Mouse (Mus musculus) embryonic facial prominence, embryonic 12.5 days (tissue): Measurements from ENCODE around the gene Nxnl1. TPM values are rescaled to one million over a fixed set of nuclear protein-coding genes. Genes with fewer than 3 reads are reported as not detected.
A peak's percentile ranks its signal among the peaks of the same experiment; 100 is the strongest.

Experiments used
- ATAC-seq: fragments of 200-750 bp; cut with Nextera tagmentation; 2 replicates; pipeline ENCODE4 v1.8.0; 2017; ENCODE audit not compliant: insufficient number of reproducible peaks, insufficient read depth, low FRiP score, low TSS enrichment
- H3K27ac ChIP-seq: fragments of 300-500 bp; sonication (generic); 2 replicates; pipeline ENCODE4 v1.5.1; 2016; ENCODE audit warnings: mild to moderate bottlenecking
- H3K27me3 ChIP-seq: fragments of 300-500 bp; sonication (generic); 2 replicates; pipeline ENCODE4 v1.6.1; 2016; ENCODE audit warnings: mild to moderate bottlenecking, moderate library complexity
- H3K36me3 ChIP-seq: fragments of 300-500 bp; sonication (generic); 2 replicates; pipeline ENCODE4 v1.6.1; 2016; ENCODE audit warnings: mild to moderate bottlenecking
- H3K4me1 ChIP-seq: fragments of 300-500 bp; sonication (generic); 2 replicates; pipeline ENCODE4 v1.6.1; 2016
- H3K4me2 ChIP-seq: fragments of 300-500 bp; sonication (generic); replicated peaks from 2 replicates; pipeline ENCODE4 v1.6.1; 2016; ENCODE audit warnings: mild to moderate bottlenecking, moderate library complexity
- H3K4me3 ChIP-seq: fragments of 300-500 bp; sonication (generic); 2 replicates; pipeline ENCODE4 v1.5.1; 2016; ENCODE audit warnings: mild to moderate bottlenecking
- H3K9ac ChIP-seq: fragments of 300-500 bp; sonication (generic); 2 replicates; pipeline ENCODE4 v1.6.1; 2016; ENCODE audit warnings: mild to moderate bottlenecking, moderate library complexity
- H3K9me3 ChIP-seq: fragments of 300-500 bp; sonication (generic); 2 replicates; pipeline ENCODE4 v1.6.1; 2016; ENCODE audit warnings: mild to moderate bottlenecking, moderate library complexity
- WGBS: fragments of 180-500 bp; shearing (Covaris S2); methylation state at CpG from one replicate; pipeline ENCODE4 v1.1.7; 2016; 5-methylcytosine and 5-hydroxymethylcytosine counted together
- polyA plus RNA-seq: library from polyadenylated mRNA; unstranded; fragments of >200 nt; fragmentation: Nextera tagmentation; extraction: Ambion mirVana; gene quantifications from 2 replicates; pipeline ENCODE4 v1.2.1, GENCODE M21; 2016

The Nxnl1 gene
- not detected in 2 replicates for polyA plus RNA-seq

DNA sequence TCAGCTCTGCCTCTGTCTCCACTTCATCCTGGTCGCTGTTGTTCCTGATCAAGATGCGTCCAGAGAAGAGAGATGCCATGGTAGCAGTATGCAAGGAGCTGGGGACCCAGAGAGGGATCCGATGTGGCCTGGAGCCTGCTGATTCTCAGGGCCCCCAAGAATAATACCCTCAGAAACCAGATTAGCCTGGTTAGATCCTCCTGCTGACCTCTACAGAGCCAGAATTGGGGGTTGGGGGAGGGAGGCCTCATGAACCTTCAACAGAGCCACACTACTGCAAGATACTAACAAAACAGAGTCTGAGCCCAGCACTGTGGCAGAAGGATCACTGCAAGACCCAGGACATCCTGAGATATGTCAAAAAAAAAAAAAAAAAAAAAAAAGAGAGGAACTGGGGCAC, at the start of gene Nxnl1:
Gene Nxnl1 (minus strand): TSS at position 101 of the 400 bp plus-strand sequence.
- no peak within 1 kb of the TSS for H3K9ac ChIP-seq
- H3K4me1 ChIP-seq, result peaks cover 15% of the 10 kb centered on the region; the same call in 1 of the 2 replicates
- no peak within 1 kb of the TSS for H3K4me3 ChIP-seq
- H3K27me3 ChIP-seq, result peaks cover 51% of the 10 kb centered on the region
- no peak within 1 kb of the TSS for H3K4me2 ChIP-seq
- no peak for ATAC-seq
- H3K27ac ChIP-seq, result no peak within 1 kb of the TSS
- 56% methylated on average over 3 of the region's 3 CpGs for WGBS
- H3K9me3 ChIP-seq, result no peaks in the 10 kb centered on the region
- H3K36me3 ChIP-seq, result no peaks in the 10 kb centered on the region

DNA sequence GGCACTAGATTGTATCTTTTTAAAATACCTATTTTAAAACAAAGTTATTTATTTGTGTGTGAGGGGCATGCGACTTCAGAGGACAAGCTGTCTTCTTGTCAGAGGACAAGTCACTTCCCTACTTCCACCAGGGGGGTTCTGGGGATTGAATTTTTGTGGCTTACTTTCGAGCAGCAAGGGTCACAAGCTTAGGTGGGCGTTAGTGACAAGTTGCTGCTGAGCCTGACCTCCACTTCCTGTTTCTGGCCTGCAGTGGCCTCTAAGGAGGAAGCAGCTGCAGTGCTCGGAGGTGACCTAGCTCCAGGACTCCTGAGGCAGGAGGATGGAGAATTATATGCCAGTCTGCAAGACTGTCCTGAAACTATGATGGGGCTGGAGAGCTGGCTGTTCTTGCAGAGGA, 47.0 kb upstream of the Nxnl1 start:
- H3K27ac ChIP-seq, result no peak overlapping the region
- no peaks in the 10 kb centered on the region for H3K27me3 ChIP-seq
- H3K36me3 ChIP-seq, result peaks cover 53% of the 10 kb centered on the region
- no peak overlapping the region for H3K9ac ChIP-seq
- no peak for ATAC-seq
- H3K4me2 ChIP-seq, result no peak overlapping the region
- H3K4me1 ChIP-seq, result peaks cover 11% of the 10 kb centered on the region
- H3K9me3 ChIP-seq, result no peaks in the 10 kb centered on the region
- H3K4me3 ChIP-seq, result no peak overlapping the region
- WGBS, result 32% methylated on average over 4 of the region's 4 CpGs

DNA sequence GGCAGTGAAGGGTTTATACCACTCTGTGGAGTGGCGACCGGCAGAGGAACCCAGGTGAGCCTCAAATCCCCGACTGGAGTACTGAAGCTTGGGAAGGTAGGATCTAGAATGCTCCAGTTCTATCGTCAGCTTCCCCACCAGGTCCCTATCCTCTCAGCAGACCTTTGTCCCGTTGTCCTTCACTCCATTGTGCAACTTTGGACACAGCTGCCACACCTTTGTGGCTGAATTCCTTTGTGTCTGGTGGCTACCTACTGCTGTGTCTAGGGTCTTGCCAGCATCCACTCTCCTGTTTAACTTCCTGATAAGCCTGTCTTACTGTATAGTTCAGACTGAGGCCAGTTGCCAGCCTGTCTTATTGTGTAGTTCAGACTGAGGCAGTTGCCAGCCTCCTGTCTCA, 45.7 kb upstream of the Nxnl1 start:
- Histone ChIP-seq H3K4me3 (peak overlapping the region; percentile 62), H3K36me3 (peaks cover 41% of the 10 kb centered on the region), H3K4me2 (peak overlapping the region; percentile 77), H3K9ac (peak overlapping the region; percentile 81), H3K9me3 (no peaks in the 10 kb centered on the region), H3K27me3 (no peaks in the 10 kb centered on the region), H3K4me1 (peaks cover 11% of the 10 kb centered on the region), H3K27ac (no peak overlapping the region)
- no peak for ATAC-seq
- WGBS, result 46% methylated on average over 5 of the region's 5 CpGs

DNA sequence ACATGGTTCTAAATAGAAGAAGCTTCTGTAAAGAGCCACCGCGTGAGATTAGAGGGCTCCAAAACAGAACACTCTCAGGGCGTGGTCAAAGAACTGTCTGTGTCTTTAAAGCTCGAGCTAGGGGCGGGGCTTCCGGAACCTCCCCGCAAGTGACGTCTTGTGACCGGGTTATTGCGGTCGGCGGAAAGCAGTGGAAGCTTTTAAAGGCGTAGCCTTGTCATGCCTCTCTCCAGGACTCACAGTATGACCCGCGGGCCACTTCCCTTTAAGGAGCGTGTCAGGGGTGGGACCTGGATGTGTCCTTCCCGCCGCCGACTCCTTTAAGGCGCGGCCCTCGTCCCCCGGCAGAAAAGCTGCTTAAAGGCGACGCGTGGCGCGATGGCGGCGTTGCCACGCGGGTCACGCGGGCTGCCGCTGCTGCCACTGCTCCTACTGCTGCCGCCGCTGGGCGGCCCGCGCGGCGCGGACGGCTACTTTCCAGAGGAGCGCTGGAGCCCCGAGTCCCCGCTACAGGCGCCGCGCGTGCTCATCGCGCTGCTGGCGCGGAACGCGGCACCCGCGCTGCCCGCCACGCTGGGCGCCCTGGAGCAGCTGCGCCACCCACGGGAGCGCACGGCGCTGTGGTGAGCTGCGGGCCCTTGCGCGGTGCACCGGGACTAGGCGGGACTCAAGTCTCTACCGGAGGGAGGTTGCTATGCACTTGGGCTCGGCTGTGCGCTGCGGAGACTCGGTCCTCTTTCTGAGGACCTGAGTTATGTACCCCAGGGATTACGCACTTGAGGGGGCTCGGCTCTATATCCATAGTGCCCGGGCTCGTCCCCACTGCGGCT, 44.6 kb upstream of the Nxnl1 start, which contains the start of gene Colgalt1:
Gene Colgalt1 (plus strand): TSS at position 177 of the 830 bp plus-strand sequence.
- peak within 1 kb of the TSS; percentile 81 for H3K9ac ChIP-seq
- ATAC-seq, result peak; percentile 98
- no peaks in the 10 kb centered on the region for H3K27me3 ChIP-seq
- peak within 1 kb of the TSS; percentile 71 for H3K27ac ChIP-seq
- peak within 1 kb of the TSS; percentile 77 for H3K4me2 ChIP-seq
- WGBS, result under 1% methylated on average over 82 of the region's 82 CpGs
- peaks cover 32% of the 10 kb centered on the region for H3K36me3 ChIP-seq
- H3K9me3 ChIP-seq, result no peaks in the 10 kb centered on the region
- H3K4me3 ChIP-seq, result peak within 1 kb of the TSS; percentile 62
- peaks cover 11% of the 10 kb centered on the region for H3K4me1 ChIP-seq

DNA sequence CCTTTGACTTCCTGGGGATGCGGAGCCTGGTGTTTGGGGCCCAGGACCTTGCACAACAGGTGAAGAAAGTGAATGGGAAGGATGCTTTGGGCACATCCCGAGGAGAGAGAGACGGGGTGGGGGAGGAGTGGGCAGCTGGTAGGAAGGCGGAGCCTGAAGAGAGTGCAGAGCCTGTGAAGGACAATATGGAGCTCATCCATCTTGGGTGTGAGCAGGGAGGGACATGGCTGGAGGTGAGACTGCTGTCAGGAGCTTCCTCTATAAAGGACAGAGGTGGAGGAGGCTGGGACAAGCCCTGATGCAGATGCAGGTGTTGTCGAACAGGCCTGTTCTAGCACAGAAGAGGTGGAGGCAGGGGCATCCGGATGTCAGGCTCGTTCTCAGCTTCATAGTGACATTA, 37.6 kb upstream of the Nxnl1 start:
- Histone ChIP-seq H3K36me3 (0 out of 2 replicates have a peak, but pooled peaks cover 5% of the 10 kb centered on the region), H3K4me3 (no peak overlapping the region), H3K27ac (no peak overlapping the region), H3K9ac (0 out of 2 replicates have a peak overlapping the region, but pooled peaks have one; percentile 7), H3K27me3 (peaks cover 30% of the 10 kb centered on the region), H3K4me1 (peaks cover 19% of the 10 kb centered on the region), H3K4me2 (no peak overlapping the region), H3K9me3 (no peaks in the 10 kb centered on the region)
- ATAC-seq, result no peak
- WGBS, result 57% methylated on average over 7 of the region's 7 CpGs

DNA sequence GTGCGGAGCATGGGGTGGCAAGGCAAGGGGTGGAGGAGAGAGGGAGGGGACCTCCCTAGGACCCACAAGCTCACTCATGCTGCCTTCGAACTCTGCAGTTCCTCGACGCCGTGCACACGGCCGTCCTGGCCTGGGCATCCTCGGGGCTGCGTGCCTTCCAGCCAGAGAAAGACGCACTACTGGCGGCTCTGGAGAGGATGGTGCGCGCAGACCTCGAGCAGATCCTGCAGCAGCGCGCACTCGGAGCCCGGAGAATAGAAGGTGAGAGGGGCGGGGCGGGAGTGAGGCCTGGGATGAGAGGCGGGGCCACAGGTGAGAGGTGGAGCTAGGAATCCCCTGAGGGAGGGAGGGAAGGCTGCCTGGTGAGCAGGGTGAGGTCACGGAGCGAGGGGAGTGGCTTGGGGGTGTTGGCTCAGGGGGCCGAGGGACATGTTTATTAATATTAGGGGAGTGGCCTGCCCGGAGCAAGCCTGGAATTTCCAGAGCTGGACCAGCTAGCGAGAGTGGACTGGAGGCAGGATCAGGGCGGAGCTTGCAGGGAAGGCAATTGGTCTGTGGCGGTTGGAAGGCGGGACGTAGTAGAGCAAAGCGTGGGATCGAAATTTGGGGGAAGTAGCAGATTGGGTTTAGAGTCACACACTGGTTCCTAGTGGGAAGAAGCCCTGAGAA, 36.4 kb upstream of the Nxnl1 start:
- Histone ChIP-seq H3K27ac (0 out of 2 replicates have a peak overlapping the region, but pooled peaks have one; percentile 41), H3K9me3 (no peaks in the 10 kb centered on the region), H3K27me3 (peaks cover 30% of the 10 kb centered on the region), H3K4me3 (peak overlapping the region; percentile 41), H3K36me3 (0 out of 2 replicates have a peak, but pooled peaks cover 5% of the 10 kb centered on the region), H3K4me2 (peak overlapping the region; percentile 73), H3K9ac (peak overlapping the region; percentile 51), H3K4me1 (peaks cover 19% of the 10 kb centered on the region)
- WGBS, result under 1% methylated on average over 32 of the region's 32 CpGs
- peak; percentile 78 for ATAC-seq

DNA sequence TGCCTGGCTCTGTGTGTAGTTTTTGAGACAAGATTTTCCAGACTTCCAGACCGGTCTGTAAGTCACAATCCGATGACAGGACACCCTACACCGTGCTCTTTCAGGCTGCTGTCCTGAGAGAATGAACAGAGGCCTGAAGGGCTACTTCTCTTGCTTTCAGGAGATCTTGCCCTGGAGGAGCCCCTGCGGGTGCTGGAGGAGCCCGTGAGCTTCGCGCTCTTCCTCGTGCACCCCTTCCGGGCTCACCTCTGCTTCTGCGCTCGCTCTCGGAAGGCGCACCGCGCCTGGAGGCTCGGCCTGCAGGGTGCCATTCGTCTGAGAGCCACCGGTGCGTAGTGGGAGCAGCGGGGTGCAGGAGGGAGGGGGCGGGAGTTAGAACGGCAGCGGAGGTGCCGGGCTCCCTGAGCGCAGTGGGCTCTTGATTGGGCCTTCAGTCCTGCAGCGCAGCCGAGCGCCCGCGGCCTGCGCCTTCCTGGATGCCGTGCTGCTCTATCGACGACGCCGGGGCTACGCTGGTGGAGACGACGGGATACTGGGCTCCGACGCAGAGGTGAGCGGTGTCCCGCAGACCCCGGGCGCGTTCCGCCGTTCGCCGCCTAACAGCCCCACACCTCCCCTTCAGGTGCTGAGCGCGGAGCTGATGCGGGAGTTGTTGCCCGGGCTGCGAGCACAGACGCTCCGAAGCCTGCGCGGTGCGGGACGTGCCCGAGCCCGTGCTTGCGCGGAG, 35.7 kb upstream of the Nxnl1 start:
- H3K27me3 ChIP-seq, result peaks cover 30% of the 10 kb centered on the region
- H3K9me3 ChIP-seq, result no peaks in the 10 kb centered on the region
- H3K4me1 ChIP-seq, result peaks cover 19% of the 10 kb centered on the region
- H3K4me2 ChIP-seq, result peak overlapping the region; percentile 73
- peak overlapping the region; percentile 51 for H3K9ac ChIP-seq
- H3K27ac ChIP-seq, result 0 out of 2 replicates have a peak overlapping the region, but pooled peaks have one; percentile 41
- 4% methylated on average over 65 of the region's 65 CpGs for WGBS
- ATAC-seq, result 0 out of 2 replicates have a peak, but pooled peaks have one; percentile 8
- peak overlapping the region; percentile 41 for H3K4me3 ChIP-seq
- H3K36me3 ChIP-seq, result 0 out of 2 replicates have a peak, but pooled peaks cover 5% of the 10 kb centered on the region

DNA sequence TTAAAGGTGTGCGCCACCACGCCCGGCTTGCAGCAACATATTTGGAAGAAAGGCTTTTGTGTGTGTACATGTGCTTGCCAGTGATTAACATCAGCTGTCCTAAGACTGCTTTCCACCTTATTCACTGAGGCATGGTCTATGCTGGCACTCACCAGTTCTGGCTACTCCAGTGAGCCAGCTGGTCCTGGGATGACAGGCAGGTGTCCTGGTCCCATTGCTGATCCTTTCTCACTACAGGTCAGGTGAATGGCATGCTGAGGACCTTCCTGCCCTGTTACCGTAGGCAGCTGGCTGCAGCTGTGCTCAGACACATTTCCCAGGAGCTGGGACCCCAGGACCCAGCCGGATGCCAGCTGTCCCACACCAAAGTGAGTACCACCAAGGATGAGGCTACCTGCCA, 32.4 kb upstream of the Nxnl1 start:
- Histone ChIP-seq H3K9ac (no peak overlapping the region), H3K27ac (no peak overlapping the region), H3K27me3 (peaks cover 30% of the 10 kb centered on the region), H3K9me3 (no peaks in the 10 kb centered on the region), H3K4me1 (peaks cover 27% of the 10 kb centered on the region), H3K4me3 (no peak overlapping the region), H3K36me3 (0 out of 2 replicates have a peak, but pooled peaks cover 5% of the 10 kb centered on the region), H3K4me2 (no peak overlapping the region)
- ATAC-seq, result no peak
- 91% methylated on average over 5 of the region's 5 CpGs for WGBS

DNA sequence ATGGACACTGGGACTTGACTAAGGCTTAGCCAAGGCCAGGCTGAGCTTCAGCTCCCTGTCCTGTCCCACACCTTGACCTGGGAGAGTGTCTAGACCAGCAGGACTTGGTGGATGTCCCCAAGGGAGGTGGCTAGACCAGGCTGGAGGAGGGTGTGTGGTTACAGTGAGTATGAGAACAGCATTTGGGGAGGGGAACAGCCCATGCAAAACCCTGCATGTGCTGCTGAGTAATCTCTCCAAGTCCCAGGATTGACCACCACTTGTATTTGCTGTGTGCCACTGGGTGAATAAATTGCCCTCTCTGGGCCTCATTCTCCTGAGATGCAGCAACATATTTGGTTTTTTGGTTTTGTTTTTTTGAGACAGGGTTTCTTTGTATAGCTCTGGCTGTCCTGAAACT, 32.0 kb upstream of the Nxnl1 start:
- Histone ChIP-seq H3K4me2 (no peak overlapping the region), H3K9me3 (no peaks in the 10 kb centered on the region), H3K27me3 (peaks cover 30% of the 10 kb centered on the region), H3K4me1 (peaks cover 29% of the 10 kb centered on the region), H3K27ac (no peak overlapping the region), H3K9ac (no peak overlapping the region), H3K4me3 (no peak overlapping the region), H3K36me3 (0 out of 2 replicates have a peak, but pooled peaks cover 5% of the 10 kb centered on the region)
- no peak for ATAC-seq

DNA sequence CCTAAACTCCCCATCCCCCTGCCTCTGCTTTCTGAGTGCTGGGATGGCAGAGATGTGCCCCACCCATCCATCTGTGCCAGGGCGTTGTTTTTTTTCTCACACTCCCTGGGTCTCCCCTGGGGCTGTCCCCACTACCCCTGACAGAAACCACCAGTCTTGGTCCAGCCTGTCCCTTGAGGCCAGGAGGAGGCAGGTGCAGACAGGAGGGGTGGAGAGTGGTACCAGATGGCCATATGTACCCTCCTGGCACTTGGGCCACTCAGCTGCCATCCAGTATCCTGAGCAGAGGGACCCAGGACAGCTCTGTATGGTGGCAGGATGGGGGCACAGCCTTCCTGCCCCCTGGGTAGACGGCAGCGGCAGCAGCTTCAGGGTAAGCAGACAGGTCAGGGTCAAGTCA, 31.1 kb upstream of the Nxnl1 start, which contains the start of gene Fam129c:
Gene Fam129c (plus strand): TSS at position 198 of the 400 bp plus-strand sequence.
- H3K27me3 ChIP-seq, result peaks cover 24% of the 10 kb centered on the region
- ATAC-seq, result no peak
- H3K4me1 ChIP-seq, result peaks cover 32% of the 10 kb centered on the region
- WGBS, result 88% methylated on average over 3 of the region's 3 CpGs
- no peak within 1 kb of the TSS for H3K4me2 ChIP-seq
- no peak within 1 kb of the TSS for H3K9ac ChIP-seq
- H3K36me3 ChIP-seq, result 0 out of 2 replicates have a peak, but pooled peaks cover 5% of the 10 kb centered on the region
- H3K9me3 ChIP-seq, result no peaks in the 10 kb centered on the region
- no peak within 1 kb of the TSS for H3K27ac ChIP-seq
- H3K4me3 ChIP-seq, result no peak within 1 kb of the TSS

DNA sequence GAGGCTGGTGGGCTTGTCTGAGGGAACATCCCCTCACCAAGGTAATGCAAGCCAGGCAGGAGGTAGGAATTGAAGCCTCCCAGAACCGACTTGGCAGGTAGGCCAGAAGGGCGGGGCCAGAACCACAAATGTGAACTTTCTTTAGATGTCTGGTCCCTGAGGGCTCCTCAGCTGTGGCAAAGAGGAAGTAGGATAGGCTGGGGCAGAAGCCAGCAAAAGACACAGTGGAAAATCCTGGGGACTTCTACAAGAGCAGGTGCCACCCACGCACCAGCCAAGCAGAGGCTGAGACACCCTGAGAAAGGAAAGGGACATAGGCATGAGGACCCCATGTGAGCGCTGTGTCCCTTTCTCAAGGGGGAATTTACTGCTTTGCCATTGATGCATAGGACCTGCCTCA, 30.4 kb upstream of the Nxnl1 start:
- H3K9ac ChIP-seq, result no peak overlapping the region
- H3K4me2 ChIP-seq, result no peak overlapping the region
- 85% methylated on average over 4 of the region's 4 CpGs for WGBS
- peaks cover 18% of the 10 kb centered on the region for H3K27me3 ChIP-seq
- H3K4me1 ChIP-seq, result peaks cover 25% of the 10 kb centered on the region
- no peak overlapping the region for H3K27ac ChIP-seq
- no peak for ATAC-seq
- H3K4me3 ChIP-seq, result no peak overlapping the region
- H3K9me3 ChIP-seq, result no peaks in the 10 kb centered on the region
- 0 out of 2 replicates have a peak, but pooled peaks cover 5% of the 10 kb centered on the region for H3K36me3 ChIP-seq
